Mouse (Mus musculus) liver, embryonic 13.5 days (tissue): ENCODE measurements around the gene Rhox4f. TPM values are rescaled to one million over a fixed set of nuclear protein-coding genes. Genes with fewer than 3 reads are reported as not detected.
"Not testable (repeated sequence)": the region's sequence is repeated elsewhere in the genome, so short reads cannot be mapped to it uniquely, and the experiment has no call there.

Source experiments
- ATAC-seq: fragments of 200-750 bp; cut with Nextera tagmentation; 2 replicates; pipeline ENCODE4 v1.8.0; 2017; ENCODE audit warnings: low read depth, mild to moderate bottlenecking, moderate number of reproducible peaks, moderate library complexity
- DNase-seq: peaks from one replicate; pipeline ENCODE4 v3.0.0; 2022
- H3K27ac ChIP-seq: fragments of 300-500 bp; sonication (generic); 2 replicates; pipeline ENCODE4 v1.5.1; 2015; ENCODE audit warnings: moderate library complexity, mild to moderate bottlenecking, inconsistent platforms
- H3K27me3 ChIP-seq: fragments of 300-500 bp; sonication (generic); 2 replicates; pipeline ENCODE4 v1.6.1; 2015; ENCODE audit warnings: mild to moderate bottlenecking, inconsistent platforms
- H3K36me3 ChIP-seq: fragments of 300-500 bp; sonication (generic); 2 replicates; pipeline ENCODE4 v1.6.1; 2015; ENCODE audit warnings: mild to moderate bottlenecking, inconsistent platforms
- H3K4me1 ChIP-seq: fragments of 300-500 bp; sonication (generic); replicated peaks from 2 replicates; pipeline ENCODE4 v1.6.1; 2015; ENCODE audit warnings: inconsistent platforms
- H3K4me2 ChIP-seq: fragments of 300-500 bp; sonication (generic); 2 replicates; pipeline ENCODE4 v1.6.1; 2015; ENCODE audit warnings: inconsistent platforms, mild to moderate bottlenecking, moderate library complexity
- H3K4me3 ChIP-seq: fragments of 300-500 bp; sonication (generic); replicated peaks from 2 replicates; pipeline ENCODE4 v1.5.1; 2015; ENCODE audit warnings: mild to moderate bottlenecking, inconsistent platforms
- H3K9ac ChIP-seq: fragments of 300-500 bp; sonication (generic); 2 replicates; pipeline ENCODE4 v1.6.1; 2015; ENCODE audit warnings: mild to moderate bottlenecking, inconsistent platforms
- H3K9me3 ChIP-seq: fragments of 300-500 bp; sonication (generic); replicated peaks from 2 replicates; pipeline ENCODE4 v1.6.1; 2016; ENCODE audit warnings: inconsistent platforms
- WGBS: fragments of 180-500 bp; shearing (Covaris S2); methylation state at CpG from one replicate; pipeline ENCODE4 v1.1.7; 2015; ENCODE audit not compliant: insufficient replicate concordance; 5-methylcytosine and 5-hydroxymethylcytosine counted together
- polyA plus RNA-seq: library from polyadenylated mRNA; unstranded; fragments of >200 nt; fragmentation: Nextera tagmentation; extraction: Ambion mirVana; gene quantifications from 2 replicates; pipeline ENCODE4 v1.2.1, GENCODE M21; 2015

The Rhox4f gene
- polyA plus RNA-seq = not detected in 2 replicates

DNA sequence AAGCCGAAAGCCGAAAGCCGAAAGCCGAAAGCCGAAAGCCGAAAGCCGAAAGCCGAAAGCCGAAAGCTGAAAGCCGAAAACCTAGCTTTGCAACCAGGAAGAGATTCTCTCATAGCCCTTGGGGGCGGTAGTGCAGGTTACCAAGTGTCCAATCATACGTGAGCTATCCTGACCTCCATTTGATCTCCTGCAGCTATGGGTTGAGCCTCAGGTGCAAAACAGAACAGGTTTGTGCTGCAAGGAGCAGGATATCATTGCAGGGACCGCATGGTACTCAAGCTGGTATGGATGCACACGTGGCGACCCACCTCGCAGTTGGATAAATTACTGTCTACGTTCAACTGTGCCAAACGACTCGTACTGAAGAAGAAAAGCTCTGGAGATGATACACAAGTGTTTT is at the start of gene Rhox4f:
TSS of gene Rhox4f (minus strand) at position 101 of the 400 bp plus-strand sequence.
- not testable (repeated sequence) for H3K4me3 ChIP-seq, H3K27me3 ChIP-seq, DNase-seq, H3K4me1 ChIP-seq, ATAC-seq, H3K27ac ChIP-seq, H3K9ac ChIP-seq, H3K9me3 ChIP-seq, H3K36me3 ChIP-seq, H3K4me2 ChIP-seq
- WGBS = 85% methylated on average over 16 of the region's 19 CpGs

DNA sequence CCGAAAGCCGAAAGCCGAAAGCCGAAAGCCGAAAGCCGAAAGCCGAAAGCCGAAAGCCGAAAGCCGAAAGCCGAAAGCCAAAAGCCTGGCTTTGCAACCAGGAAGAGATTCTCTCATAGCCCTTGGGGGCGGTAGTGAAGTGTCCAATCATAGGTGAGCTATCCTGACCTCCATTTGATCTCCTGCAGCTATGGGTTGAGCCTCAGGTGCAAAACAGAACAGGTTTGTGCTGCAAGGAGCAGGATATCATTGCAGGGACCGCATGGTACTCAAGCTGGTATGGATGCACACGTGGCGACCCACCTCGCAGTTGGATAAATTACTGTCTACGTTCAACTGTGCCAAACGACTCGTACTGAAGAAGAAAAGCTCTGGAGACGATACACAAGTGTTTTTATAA is 43.7 kb upstream of the Rhox4f start, which contains the start of gene Rhox4g:
TSS of gene Rhox4g (minus strand) at position 101 of the 400 bp plus-strand sequence.
- H3K4me2 ChIP-seq, DNase-seq, H3K4me1 ChIP-seq, H3K9ac ChIP-seq, ATAC-seq, H3K36me3 ChIP-seq, H3K9me3 ChIP-seq, H3K27me3 ChIP-seq, H3K4me3 ChIP-seq, H3K27ac ChIP-seq: not testable (repeated sequence)
- WGBS = 82% methylated on average over 18 of the region's 20 CpGs

DNA sequence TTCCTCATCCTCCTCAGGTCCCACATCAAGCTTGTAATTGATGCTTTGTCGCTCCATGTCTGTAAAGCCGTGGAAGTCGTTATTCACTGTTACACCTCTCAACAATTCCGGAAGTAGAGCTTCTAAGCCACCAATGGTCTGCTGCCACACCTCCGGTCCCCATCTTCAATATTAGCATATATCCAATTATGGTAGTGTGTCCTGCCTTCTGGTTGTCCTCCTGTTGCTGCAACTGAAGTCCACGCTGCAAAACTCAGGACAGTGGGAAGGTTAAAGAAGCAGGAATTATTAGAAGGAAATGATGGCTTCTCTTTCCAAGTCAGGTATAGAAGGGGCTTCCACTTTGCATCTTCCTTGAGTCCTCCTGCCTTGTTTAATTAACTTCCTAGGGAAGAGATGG is 35.9 kb upstream of the Rhox4f start, which contains the start of gene Rhox2g:
TSS of gene Rhox2g (minus strand) at position 101 of the 400 bp plus-strand sequence.
- WGBS = 69% methylated on average over 6 of the region's 6 CpGs
- not testable (repeated sequence) for DNase-seq, H3K4me1 ChIP-seq, ATAC-seq, H3K36me3 ChIP-seq, H3K9me3 ChIP-seq, H3K4me2 ChIP-seq, H3K27ac ChIP-seq, H3K4me3 ChIP-seq, H3K9ac ChIP-seq, H3K27me3 ChIP-seq

DNA sequence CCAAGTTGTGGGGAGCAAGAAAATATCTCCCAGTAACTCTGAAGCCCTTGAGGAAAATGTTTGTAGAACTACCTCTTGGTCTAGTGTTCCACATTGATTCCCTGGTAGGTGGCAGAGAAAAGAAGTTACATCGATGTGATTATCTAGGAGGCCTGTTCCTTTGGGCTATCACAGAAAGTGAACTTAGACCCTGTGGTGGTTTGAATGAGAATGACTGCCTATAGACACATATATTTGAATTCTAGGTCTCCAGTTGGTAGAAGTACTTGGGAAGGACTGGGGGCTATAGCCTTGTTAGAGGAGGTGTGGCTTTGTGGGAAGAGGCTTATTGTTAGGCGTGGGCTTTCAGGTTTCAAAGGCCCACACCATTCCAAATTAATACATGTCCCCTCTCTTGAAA is 21.0 kb upstream of the Rhox4f start, which contains the start of gene Rhox3g:
TSS of gene Rhox3g (minus strand) at position 101 of the 400 bp plus-strand sequence.
- not testable (repeated sequence) for DNase-seq, H3K4me2 ChIP-seq

DNA sequence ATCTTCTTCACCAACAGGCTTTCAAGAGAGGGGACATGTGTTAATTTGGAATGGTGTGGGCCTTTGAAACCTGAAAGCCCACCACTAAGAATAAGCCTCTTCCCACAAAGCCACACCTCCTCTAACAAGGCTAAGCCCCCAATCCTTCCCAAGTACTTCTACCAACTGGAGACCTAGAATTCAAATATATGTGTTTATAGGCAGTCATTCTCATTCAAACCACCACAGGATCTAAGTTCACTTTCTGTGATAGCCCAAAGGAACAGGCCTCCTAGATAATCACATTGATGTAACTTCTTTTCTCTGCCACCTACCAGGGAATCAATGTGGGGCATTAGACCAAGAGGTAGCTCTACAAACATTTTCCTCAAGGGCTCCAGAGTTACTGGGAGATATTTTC is 26.8 kb downstream of the Rhox4f start, which contains the start of gene Rhox3f:
TSS of gene Rhox3f (plus strand) at position 301 of the 400 bp plus-strand sequence.
- H3K4me2 ChIP-seq, H3K4me3 ChIP-seq, H3K9me3 ChIP-seq, H3K4me1 ChIP-seq, H3K36me3 ChIP-seq, H3K9ac ChIP-seq, H3K27ac ChIP-seq, H3K27me3 ChIP-seq, ATAC-seq, DNase-seq: not testable (repeated sequence)

More for the DNA sequence above, 21.0 kb upstream of the Rhox4f start, which contains the start of gene Rhox3g:
- H3K36me3 ChIP-seq, H3K27me3 ChIP-seq, H3K4me1 ChIP-seq, H3K9ac ChIP-seq, H3K27ac ChIP-seq, H3K9me3 ChIP-seq, H3K4me3 ChIP-seq, ATAC-seq: not testable (repeated sequence)
- WGBS = 73% methylated on average over 2 of the region's 2 CpGs

DNA sequence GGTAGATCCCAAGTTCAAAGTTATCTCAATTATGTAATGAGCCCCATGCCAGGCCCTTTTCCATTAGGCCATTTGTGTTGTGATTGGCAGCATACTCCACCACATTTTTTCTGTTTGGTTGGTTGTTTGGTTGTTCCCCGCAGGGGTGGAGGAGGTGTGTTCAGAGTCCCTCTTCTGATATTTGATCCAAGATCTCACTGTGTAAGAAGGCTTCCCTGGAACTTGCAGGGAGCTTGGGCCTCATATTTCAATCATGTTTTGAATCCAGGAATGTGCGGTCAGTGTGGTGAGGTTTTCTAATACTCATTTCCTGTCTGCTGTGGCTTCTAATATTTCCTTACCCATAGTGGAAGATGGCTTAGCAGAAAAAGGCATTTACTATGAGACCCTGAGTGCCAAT is 34.9 kb downstream of the Rhox4f start:
- not testable (repeated sequence) for H3K4me3 ChIP-seq, H3K27ac ChIP-seq, H3K27me3 ChIP-seq, ATAC-seq, DNase-seq, H3K4me1 ChIP-seq, H3K36me3 ChIP-seq, H3K4me2 ChIP-seq, H3K9ac ChIP-seq, H3K9me3 ChIP-seq
- 50% methylated on average over 2 of the region's 2 CpGs for WGBS

DNA sequence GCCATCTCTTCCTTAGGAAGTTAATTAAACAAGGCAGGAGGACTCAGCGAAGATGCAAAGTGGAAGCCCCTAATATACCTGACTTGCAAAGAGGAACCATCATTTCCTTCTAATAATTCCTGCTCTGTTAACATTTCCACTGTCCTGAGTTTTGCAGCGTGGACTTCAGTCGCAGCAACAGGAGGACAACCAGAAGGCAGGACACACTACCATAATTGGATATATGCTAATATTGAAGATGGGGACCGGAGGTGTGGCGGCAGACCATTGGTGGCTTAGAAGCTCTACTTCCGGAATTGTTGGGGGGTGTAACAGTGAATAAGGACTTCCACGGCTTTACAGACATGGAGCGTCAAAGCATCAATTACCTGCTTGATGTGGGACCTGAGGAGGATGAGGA is 36.4 kb downstream of the Rhox4f start, which contains the start of gene Rhox2f:
TSS of gene Rhox2f (plus strand) at position 301 of the 400 bp plus-strand sequence.
- not testable (repeated sequence) for ATAC-seq, H3K4me1 ChIP-seq, H3K4me2 ChIP-seq, H3K36me3 ChIP-seq, H3K27me3 ChIP-seq, H3K27ac ChIP-seq, H3K9me3 ChIP-seq, H3K9ac ChIP-seq, H3K4me3 ChIP-seq, DNase-seq
- 70% methylated on average over 8 of the region's 8 CpGs for WGBS

DNA sequence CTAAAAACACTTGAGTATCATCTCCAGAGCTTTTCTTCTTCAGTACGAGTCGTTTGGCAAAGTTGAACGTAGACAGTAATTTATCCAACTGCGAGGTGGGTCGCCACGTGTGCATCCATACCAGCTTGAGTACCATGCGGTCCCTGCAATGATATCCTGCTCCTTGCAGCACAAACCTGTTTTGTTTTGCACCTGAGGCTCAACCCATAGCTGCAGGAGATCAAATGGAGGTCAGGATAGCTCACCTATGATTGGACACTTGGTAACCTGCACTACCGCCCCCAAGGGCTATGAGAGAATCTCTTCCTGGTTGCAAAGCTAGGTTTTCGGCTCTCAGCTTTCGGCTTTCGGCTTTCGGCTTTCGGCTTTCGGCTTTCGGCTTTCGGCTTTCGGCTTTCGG is 50.4 kb downstream of the Rhox4f start, which contains the start of gene Rhox4e:
TSS of gene Rhox4e (plus strand) at position 301 of the 400 bp plus-strand sequence.
- H3K9me3 ChIP-seq, H3K9ac ChIP-seq, H3K27me3 ChIP-seq, H3K36me3 ChIP-seq, ATAC-seq, H3K4me3 ChIP-seq, DNase-seq, H3K27ac ChIP-seq, H3K4me1 ChIP-seq, H3K4me2 ChIP-seq: not testable (repeated sequence)
- 83% methylated on average over 9 of the region's 18 CpGs for WGBS

Other genes starting within 250 kb of the Rhox4f start
- not detected in 2 replicates for gene Rhox3a2, start 227.7 kb downstream of the Rhox4f start, polyA plus RNA-seq
- not detected in 2 replicates for gene Rhox4a2, start 216.9 kb downstream of the Rhox4f start, polyA plus RNA-seq
- gene Rhox2b, start 195.6 kb downstream of the Rhox4f start, polyA plus RNA-seq = not detected in 2 replicates
- not detected in 2 replicates for gene Rhox4b, start 175.2 kb downstream of the Rhox4f start, polyA plus RNA-seq
- gene Rhox2c, start 154.0 kb downstream of the Rhox4f start, polyA plus RNA-seq = not detected in 2 replicates
- not detected in 2 replicates for gene Rhox3c, start 149.1 kb downstream of the Rhox4f start, polyA plus RNA-seq
- gene Rhox4c, start 127.4 kb downstream of the Rhox4f start, polyA plus RNA-seq = not detected in 2 replicates
- not detected in 2 replicates for gene Rhox2d, start 114.3 kb downstream of the Rhox4f start, polyA plus RNA-seq
- gene Rhox4d, start 93.3 kb downstream of the Rhox4f start, polyA plus RNA-seq = not detected in 2 replicates
- not detected in 2 replicates for gene Rhox2e, start 77.3 kb downstream of the Rhox4f start, polyA plus RNA-seq
- gene Rhox3e, start 65.7 kb downstream of the Rhox4f start, polyA plus RNA-seq = not detected in 2 replicates
- not detected in 2 replicates for gene Rhox4e, start 50.3 kb downstream of the Rhox4f start, polyA plus RNA-seq
- gene Rhox2f, start 36.3 kb downstream of the Rhox4f start, polyA plus RNA-seq = not detected in 2 replicates
- gene Rhox3f, start 26.7 kb downstream of the Rhox4f start, polyA plus RNA-seq = not detected in 2 replicates
- gene Rhox3g, start 20.9 kb upstream of the Rhox4f start, polyA plus RNA-seq = not detected in 2 replicates
- not detected in 2 replicates for gene Rhox2g, start 35.8 kb upstream of the Rhox4f start, polyA plus RNA-seq
- not detected in 2 replicates for gene Rhox4g, start 43.6 kb upstream of the Rhox4f start, polyA plus RNA-seq
- gene Rhox3h, start 61.1 kb upstream of the Rhox4f start, polyA plus RNA-seq = not detected in 2 replicates
- gene Rhox2h, start 65.6 kb upstream of the Rhox4f start, polyA plus RNA-seq = not detected in 2 replicates
- 3.1 and 3.2 TPM in 2 replicates for gene Rhox5, start 197.1 kb upstream of the Rhox4f start, polyA plus RNA-seq
- not detected in 2 replicates for gene Rhox6, start 219.2 kb upstream of the Rhox4f start, polyA plus RNA-seq
- gene Rhox7a, start 224.0 kb upstream of the Rhox4f start, polyA plus RNA-seq = not detected in 2 replicates